Mouse (Mus musculus) hindbrain, embryonic 11.5 days (tissue): ENCODE measurements at regions not wholly inside any gene's neighbourhood (a gene's known extent, or its start where the extent isn't known, plus 50 kb on each side); places are given as distances from the start of the nearest gene placed in this dataset.

ENCODE experiments used
- ATAC-seq: fragments of 200-750 bp; cut with Nextera tagmentation; 2 replicates; pipeline ENCODE4 v1.8.0; 2017; ENCODE audit warnings: mild to moderate bottlenecking, moderate TSS enrichment, moderate library complexity; ENCODE audit not compliant: low FRiP score
- DNase-seq: peaks from one replicate; pipeline ENCODE4 v3.0.0-alpha.2; 2015; ENCODE audit warnings: low spot score
- H3K27ac ChIP-seq: fragments of 300-500 bp; sonication (generic); 2 replicates; pipeline ENCODE4 v1.5.1; 2014; ENCODE audit warnings: mild to moderate bottlenecking, low read depth, low read length
- H3K27me3 ChIP-seq: fragments of 300-500 bp; sonication (generic); 2 replicates; pipeline ENCODE4 v1.6.1; 2014; ENCODE audit warnings: mild to moderate bottlenecking, low read length, moderate library complexity, mixed read lengths; ENCODE audit not compliant: control insufficient read depth, insufficient read depth
- H3K36me3 ChIP-seq: fragments of 300-500 bp; sonication (generic); 2 replicates; pipeline ENCODE4 v1.6.1; 2014; ENCODE audit warnings: mild to moderate bottlenecking, low read length, moderate library complexity, mixed read lengths; ENCODE audit not compliant: control insufficient read depth, insufficient read depth
- H3K4me1 ChIP-seq: fragments of 300-500 bp; sonication (generic); replicated peaks from 2 replicates; pipeline ENCODE4 v1.6.1; 2014; ENCODE audit warnings: low read length, mixed read lengths; ENCODE audit not compliant: control insufficient read depth, insufficient read depth
- H3K4me2 ChIP-seq: fragments of 300-500 bp; sonication (generic); replicated peaks from 2 replicates; pipeline ENCODE4 v1.6.1; 2014; ENCODE audit warnings: mild to moderate bottlenecking, low read depth, low read length
- H3K4me3 ChIP-seq: fragments of 300-500 bp; sonication (generic); 2 replicates; pipeline ENCODE4 v1.5.1; 2014; ENCODE audit warnings: low read depth, low read length
- H3K9ac ChIP-seq: fragments of 300-500 bp; sonication (generic); 2 replicates; pipeline ENCODE4 v1.6.1; 2014; ENCODE audit warnings: low read depth, low read length
- H3K9me3 ChIP-seq: fragments of 300-500 bp; sonication (generic); 2 replicates; pipeline ENCODE4 v1.6.1; 2016; ENCODE audit warnings: low read length; ENCODE audit not compliant: control insufficient read depth
- WGBS: fragments of 180-500 bp; shearing (Covaris S2); extraction: QIAGEN DNeasy Blood & Tissue Kit; methylation state at CpG from one replicate; pipeline ENCODE4 v1.1.7; 2014; 5-methylcytosine and 5-hydroxymethylcytosine counted together

DNA sequence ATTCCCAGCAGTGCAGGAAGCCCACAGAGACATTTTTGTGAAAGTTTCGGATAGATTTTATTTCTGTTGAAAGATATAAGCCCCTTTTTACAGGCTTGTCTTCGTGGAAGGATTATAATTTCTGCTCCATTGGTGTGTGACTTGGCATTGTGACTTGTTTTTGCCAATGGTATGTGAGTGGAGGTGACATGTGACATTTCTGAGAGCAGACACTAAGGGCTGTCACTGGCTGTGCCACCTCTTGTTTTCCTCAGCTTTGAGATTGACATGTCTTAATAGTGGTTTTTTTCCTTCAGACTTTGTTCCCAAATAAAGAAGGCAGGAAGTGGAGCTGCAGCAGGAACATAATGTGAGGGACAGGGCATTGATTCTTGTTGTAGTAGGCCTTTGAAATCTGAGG lies 174.9 kb upstream of the Tle4 start:
- ATAC-seq: no peak
- Histone ChIP-seq H3K4me3 (no peak overlapping the region), H3K27ac (no peak overlapping the region)

DNA sequence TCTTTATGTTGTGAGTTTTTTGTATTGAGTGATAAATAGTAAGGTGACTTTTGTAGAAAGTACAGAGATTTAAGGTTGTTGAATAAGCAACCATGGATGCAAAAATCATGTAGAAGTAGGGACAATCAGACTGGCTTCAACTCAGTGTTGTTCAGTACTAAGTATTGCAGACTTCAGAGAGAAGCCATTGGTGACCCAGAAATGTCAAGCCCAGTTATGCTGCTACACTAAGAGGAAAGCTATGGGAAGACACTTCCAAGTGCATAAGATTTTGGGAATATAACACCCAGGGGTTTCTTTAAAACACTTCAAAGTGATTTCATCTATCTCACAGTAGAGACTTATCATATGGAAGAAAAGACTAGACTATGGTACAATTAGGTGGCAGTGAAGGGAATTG lies 154.8 kb upstream of the Tle4 start:
- no peak overlapping the region for H3K9ac ChIP-seq
- ATAC-seq: no peak
- no peaks in the 10 kb centered on the region for H3K27me3 ChIP-seq
- no peak overlapping the region for H3K4me2 ChIP-seq
- H3K9me3 ChIP-seq: no peaks in the 10 kb centered on the region
- no peaks in the 10 kb centered on the region for H3K36me3 ChIP-seq
- H3K4me3 ChIP-seq: no peak overlapping the region
- DNase-seq: no peak
- H3K4me1 ChIP-seq: no peaks in the 10 kb centered on the region
- no peak overlapping the region for H3K27ac ChIP-seq

More for the DNA sequence above, 174.9 kb upstream of the Tle4 start:
- Histone ChIP-seq H3K9ac (no peak overlapping the region), H3K36me3 (no peaks in the 10 kb centered on the region), H3K4me1 (no peaks in the 10 kb centered on the region), H3K9me3 (no peaks in the 10 kb centered on the region), H3K27me3 (no peaks in the 10 kb centered on the region), H3K4me2 (no peak overlapping the region)
- 66% methylated on average over 2 of the region's 2 CpGs for WGBS
- no peak for DNase-seq

DNA sequence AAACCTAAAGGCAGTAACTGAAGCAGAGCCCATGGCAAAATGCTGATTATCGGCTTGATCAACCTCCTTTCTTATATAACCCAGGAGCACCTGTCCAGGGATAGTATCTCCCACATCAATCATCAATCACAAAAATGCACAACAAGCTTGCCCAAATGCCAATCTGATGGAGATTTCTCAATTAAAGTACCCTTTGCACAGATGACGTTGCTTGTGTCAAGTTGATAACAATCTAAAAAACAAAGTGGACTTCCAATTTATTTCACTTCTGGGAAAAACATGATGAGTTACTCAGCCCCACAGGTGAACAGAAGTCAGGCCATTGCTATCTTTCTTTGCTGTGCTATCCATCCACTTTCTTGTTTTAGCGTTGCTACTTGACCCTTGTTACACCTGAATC lies 144.5 kb upstream of the Tle4 start:
- no peaks in the 10 kb centered on the region for H3K9me3 ChIP-seq
- WGBS: 86% methylated on average over 3 of the region's 3 CpGs
- H3K36me3 ChIP-seq: no peaks in the 10 kb centered on the region
- no peaks in the 10 kb centered on the region for H3K27me3 ChIP-seq
- ATAC-seq (no peak), DNase-seq (no peak)
- no peak overlapping the region for H3K27ac ChIP-seq
- no peaks in the 10 kb centered on the region for H3K4me1 ChIP-seq
- H3K9ac ChIP-seq: no peak overlapping the region
- H3K4me2 ChIP-seq: no peak overlapping the region
- H3K4me3 ChIP-seq: no peak overlapping the region

DNA sequence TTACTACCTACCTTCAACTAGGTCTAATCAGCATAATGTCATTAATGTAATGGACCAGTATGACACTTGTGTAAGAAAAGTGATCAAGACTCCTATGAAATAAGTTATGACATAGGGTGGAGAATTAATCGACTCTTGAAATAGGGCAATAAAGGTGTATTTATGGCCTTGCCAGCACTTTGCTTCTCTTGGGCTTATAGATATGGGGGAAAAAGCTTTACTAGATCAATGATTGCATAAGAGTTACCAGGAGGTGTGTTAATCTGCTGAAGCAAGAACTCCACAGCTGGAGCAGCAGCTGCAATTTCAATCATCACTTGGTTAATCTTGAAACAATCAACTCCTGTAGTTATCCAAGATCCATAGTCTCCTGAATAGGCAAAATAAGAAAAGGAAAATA lies 143.1 kb upstream of the Tle4 start:
- Histone ChIP-seq H3K4me2 (no peak overlapping the region), H3K4me1 (no peaks in the 10 kb centered on the region), H3K9ac (no peak overlapping the region), H3K9me3 (no peaks in the 10 kb centered on the region), H3K27me3 (no peaks in the 10 kb centered on the region), H3K4me3 (no peak overlapping the region), H3K27ac (no peak overlapping the region), H3K36me3 (no peaks in the 10 kb centered on the region)
- ATAC-seq (no peak), DNase-seq (no peak)
- 96% methylated on average over 1 of the region's 1 CpGs for WGBS

DNA sequence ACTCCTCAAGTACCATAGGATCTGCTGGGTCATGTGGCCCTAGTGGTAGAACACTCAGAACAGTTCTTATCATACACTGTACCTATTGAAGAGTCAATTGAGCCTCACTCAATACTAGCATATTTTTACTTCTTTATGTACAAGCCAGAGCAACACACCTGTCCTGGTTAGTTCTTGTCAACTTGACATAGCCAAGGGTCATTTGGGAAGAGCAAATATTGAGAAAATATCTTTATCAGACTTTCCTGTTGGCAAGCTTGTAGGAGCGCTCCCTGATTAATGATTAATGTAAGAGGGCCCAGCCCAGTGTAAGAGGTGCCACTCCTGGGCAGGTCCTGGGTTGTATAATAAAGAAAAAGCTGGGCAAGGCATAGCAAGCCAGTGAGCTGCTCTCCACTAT lies 142.3 kb upstream of the Tle4 start:
- no peaks in the 10 kb centered on the region for H3K36me3 ChIP-seq
- no peak overlapping the region for H3K9ac ChIP-seq
- H3K4me3 ChIP-seq: no peak overlapping the region
- no peak for ATAC-seq
- H3K27me3 ChIP-seq: no peaks in the 10 kb centered on the region
- DNase-seq: no peak
- H3K4me1 ChIP-seq: no peaks in the 10 kb centered on the region
- no peak overlapping the region for H3K27ac ChIP-seq
- 95% methylated on average over 1 of the region's 1 CpGs for WGBS
- no peak overlapping the region for H3K4me2 ChIP-seq
- H3K9me3 ChIP-seq: no peaks in the 10 kb centered on the region

DNA sequence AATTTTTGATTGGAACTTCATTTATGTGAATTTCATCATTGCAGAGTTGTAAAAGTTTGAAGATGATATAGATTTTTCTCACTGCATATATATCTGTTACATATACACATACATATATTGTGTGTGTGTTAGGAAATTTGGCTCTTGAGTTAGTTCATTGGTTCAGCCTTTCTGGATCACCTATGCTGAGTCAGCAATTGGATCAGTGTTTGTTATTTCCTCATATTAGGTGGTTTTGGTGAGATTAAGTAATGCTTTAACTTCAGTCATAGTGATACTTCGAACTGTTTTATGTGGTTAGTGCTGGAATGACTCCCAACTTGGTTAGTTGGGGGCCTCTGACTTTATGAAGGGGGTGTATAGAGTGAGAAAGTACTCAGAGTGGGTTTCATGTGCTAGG lies 138.7 kb upstream of the Tle4 start:
- Histone ChIP-seq H3K9ac (no peak overlapping the region), H3K4me3 (no peak overlapping the region), H3K4me1 (no peaks in the 10 kb centered on the region), H3K36me3 (no peaks in the 10 kb centered on the region), H3K27ac (no peak overlapping the region), H3K4me2 (no peak overlapping the region), H3K27me3 (no peaks in the 10 kb centered on the region), H3K9me3 (no peaks in the 10 kb centered on the region)
- DNase-seq (no peak), ATAC-seq (no peak)
- whole genome bisulfite sequencing: 86% methylated on average over 1 of the region's 1 CpGs

DNA sequence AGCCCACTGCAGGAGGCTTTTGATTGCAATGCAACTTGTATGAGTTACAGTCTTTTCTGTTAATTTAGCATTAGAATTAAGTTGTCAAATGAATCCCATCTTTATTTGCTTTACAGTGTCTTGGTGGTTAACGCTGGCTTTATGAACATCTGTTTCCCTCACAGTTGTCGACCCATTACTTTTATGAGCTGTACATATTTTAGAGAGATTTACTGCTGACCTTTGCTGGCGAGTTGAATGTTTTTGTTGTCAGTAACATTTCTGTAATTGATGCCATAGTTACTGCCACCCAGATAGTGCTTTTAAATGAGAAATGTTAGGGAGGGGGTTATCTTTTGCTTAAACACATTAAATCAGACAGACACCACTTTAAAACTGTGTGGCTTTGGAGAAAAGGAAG lies 127.5 kb upstream of the Tle4 start:
- DNase-seq (no peak), ATAC-seq (no peak)
- Histone ChIP-seq H3K36me3 (no peaks in the 10 kb centered on the region), H3K27me3 (no peaks in the 10 kb centered on the region), H3K9ac (no peak overlapping the region), H3K9me3 (no peaks in the 10 kb centered on the region), H3K4me2 (no peak overlapping the region), H3K27ac (no peak overlapping the region), H3K4me3 (no peak overlapping the region), H3K4me1 (no peaks in the 10 kb centered on the region)
- 66% methylated on average over 3 of the region's 3 CpGs for WGBS

DNA sequence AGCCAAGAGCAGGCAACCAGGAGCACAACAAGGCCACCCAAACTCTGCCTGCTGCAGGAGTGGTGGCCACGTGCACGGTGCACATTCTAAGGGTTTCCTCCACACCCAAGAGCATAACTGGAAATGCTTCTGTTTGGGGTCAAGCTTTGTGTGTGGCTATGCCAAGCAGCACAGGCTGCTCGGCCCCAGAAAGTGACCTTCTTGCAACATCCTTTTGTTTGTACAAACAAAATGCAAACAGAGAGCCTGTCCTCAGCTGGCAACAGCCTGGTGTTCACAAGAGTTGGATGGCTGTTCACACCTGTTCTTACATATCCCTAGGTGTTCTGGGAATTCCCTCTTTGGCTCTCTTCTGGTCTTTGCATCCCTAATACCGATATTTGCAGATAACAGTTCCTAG lies 126.8 kb upstream of the Tle4 start:
- no peak overlapping the region for H3K4me3 ChIP-seq
- H3K4me2 ChIP-seq: no peak overlapping the region
- H3K9me3 ChIP-seq: no peaks in the 10 kb centered on the region
- no peaks in the 10 kb centered on the region for H3K27me3 ChIP-seq
- no peak overlapping the region for H3K9ac ChIP-seq
- 69% methylated on average over 4 of the region's 4 CpGs for WGBS
- no peak for DNase-seq
- H3K27ac ChIP-seq: no peak overlapping the region
- H3K4me1 ChIP-seq: no peaks in the 10 kb centered on the region
- ATAC-seq: no peak
- no peaks in the 10 kb centered on the region for H3K36me3 ChIP-seq

DNA sequence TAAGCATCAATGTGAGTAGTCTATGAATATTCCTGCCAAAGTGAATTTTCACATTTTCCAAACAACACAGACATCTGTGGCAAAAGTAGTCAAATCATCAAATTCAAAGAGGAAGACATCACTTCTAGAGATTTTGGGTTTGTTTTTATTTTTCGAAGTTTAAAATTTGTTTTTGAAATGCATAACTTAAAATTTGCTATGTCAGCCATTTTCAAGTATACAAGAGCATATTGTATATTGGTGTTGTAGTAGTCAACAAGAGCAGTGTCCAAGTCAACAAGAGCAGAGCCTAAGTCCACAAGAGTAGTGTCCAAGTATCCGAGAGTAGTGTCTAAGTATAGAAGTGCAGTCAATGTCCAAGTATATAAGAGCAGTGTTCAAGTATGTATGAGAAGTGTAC lies 107.9 kb upstream of the Tle4 start:
- Histone ChIP-seq H3K27ac (no peak overlapping the region), H3K4me2 (no peak overlapping the region), H3K36me3 (no peaks in the 10 kb centered on the region), H3K4me1 (no peaks in the 10 kb centered on the region), H3K4me3 (no peak overlapping the region), H3K9me3 (no peaks in the 10 kb centered on the region), H3K27me3 (no peaks in the 10 kb centered on the region), H3K9ac (no peak overlapping the region)
- DNase-seq (no peak), ATAC-seq (no peak)
- 91% methylated on average over 2 of the region's 2 CpGs for WGBS
